Mouse (Mus musculus) hindbrain, embryonic 16.5 days (tissue): ENCODE data around the gene Retreg1. TPM values are rescaled to one million over a fixed set of nuclear protein-coding genes. Genes with fewer than 3 reads are reported as not detected.

Source experiments
- microRNA-seq: library from miRNA; unstranded; fragments of <30 nt; microRNA quantifications from one replicate; pipeline ENCODE4, GENCODE M21; 2017
- polyA plus RNA-seq: library from polyadenylated mRNA; unstranded; fragments of >200 nt; fragmentation: Nextera tagmentation; extraction: Ambion mirVana; gene quantifications from 2 replicates; pipeline ENCODE4 v1.2.1, GENCODE M21; 2015

Gene Retreg1
- polyA plus RNA-seq, 1 experiment from 2014 or later = 19.0 TPM

Small RNA genes within 50 kb of the gene (microRNA-seq; reads per million reads assigned to microRNA genes)
- not detected for gene Mir7212

Other genes starting within 250 kb of the Retreg1 start
- gene Myo10, start 220.7 kb upstream of the Retreg1 start, polyA plus RNA-seq = 26.2 and 28.8 TPM in 2 replicates
- 26.8 and 31.1 TPM in 2 replicates for gene Zfp622, start 141.2 kb downstream of the Retreg1 start, polyA plus RNA-seq